Mouse (Mus musculus) spleen, adult 18-20 months (tissue): Measurements from ENCODE around the gene B3galt1.

Source experiments
- DNase-seq, 2 experiments: peaks; one replicate each; pipeline ENCODE4 v3.0.0; 2022; ENCODE audit warnings: mixed read lengths in 2 of 2

B3galt1 gene

DNA sequence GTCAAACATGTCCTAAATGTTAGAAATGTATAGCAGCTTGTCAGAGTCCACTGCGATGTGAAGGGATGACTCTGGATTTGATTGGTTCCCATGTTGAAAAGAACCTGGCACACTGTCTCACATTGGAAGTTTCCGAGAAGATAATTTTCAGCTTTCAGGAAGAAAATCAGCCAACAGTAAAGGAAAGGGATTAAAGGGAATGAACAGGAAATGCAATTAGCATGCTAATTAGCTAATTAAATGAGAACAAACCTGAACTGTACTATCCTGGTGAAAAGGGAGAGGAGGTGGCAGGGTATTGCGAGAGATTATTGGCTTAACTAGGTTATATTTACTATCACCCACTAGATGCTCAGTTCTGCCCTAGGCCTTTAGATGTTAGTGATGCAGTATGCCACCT lies 185.9 kb downstream of the B3galt1 start:
- DNase-seq = no peak

DNA sequence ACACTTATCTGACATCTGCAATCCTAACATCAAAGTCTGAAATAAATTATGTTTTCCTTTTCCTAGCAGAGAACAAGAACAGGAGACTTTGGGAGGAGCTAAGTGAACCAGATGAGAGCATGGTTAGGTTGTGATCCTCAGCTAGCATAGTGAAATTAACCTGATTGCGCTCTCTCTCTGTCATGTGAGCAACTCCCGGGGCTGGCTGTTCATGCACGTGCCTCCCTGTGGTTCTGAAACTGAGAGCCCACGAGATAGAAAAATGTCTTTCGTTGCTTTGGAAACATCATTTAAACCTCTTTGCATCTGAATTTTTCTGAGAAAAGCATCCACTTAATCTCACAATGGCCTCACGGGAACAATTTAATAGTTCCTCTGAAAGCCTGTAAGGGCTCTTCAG lies 190.8 kb downstream of the B3galt1 start:
- no peak for DNase-seq

DNA sequence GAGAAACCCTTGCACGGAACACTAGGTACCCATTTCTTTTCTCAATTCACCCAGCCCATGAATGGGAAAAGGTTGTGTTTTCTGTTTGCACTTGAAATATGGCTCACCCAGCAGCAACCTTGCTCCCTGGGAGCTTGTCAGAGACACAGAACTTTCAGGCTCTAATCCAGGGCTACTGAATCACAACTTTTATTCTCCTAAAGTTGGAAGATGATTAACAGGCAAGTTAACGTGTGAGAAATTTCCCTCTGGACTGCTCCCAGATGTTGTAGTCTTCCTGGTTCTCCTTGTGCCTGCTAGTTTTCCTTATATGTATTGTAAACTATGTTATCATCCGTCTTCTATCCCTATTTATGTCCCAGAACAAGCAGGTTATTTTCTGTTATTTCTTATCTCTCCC lies 221.9 kb downstream of the B3galt1 start:
- DNase-seq = no peak

DNA sequence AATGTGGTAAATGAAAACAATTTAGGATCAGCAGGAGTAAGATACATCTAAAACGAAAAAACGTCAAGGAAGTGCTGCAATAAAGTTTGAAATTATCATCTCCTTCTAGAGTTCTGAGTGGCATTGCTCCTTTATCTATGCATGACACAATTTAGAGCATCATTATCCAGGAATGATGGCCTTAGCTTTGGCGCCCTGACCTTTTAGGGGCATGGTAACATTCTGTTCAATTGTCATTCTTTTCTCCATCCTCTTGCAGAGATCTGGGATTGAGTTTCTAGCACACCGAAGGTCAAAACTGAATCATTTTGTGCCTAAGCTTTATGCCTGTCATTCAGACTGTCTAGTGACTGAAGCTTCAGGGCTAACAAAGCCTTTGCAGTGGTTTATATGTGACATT lies 231.9 kb downstream of the B3galt1 start:
- DNase-seq = no peak

DNA sequence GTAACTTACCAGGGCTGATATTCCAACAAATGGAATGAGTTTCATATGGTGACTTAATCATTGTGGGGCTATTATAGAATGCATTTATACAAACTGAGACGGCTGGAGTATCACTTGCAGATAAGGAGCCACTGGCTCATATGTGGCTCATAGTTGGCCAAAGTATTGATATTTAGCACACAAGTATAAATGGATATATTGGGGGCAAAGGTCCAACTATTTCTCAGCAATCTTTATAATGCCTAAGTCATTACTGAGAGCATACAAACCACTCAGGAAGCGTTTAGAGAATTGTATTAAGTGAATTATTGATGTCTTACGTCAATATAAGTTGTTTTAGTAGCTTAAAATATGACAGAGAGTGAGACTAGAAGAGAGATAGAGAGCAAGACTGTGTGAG lies 234.3 kb downstream of the B3galt1 start:
- no peak for DNase-seq

DNA sequence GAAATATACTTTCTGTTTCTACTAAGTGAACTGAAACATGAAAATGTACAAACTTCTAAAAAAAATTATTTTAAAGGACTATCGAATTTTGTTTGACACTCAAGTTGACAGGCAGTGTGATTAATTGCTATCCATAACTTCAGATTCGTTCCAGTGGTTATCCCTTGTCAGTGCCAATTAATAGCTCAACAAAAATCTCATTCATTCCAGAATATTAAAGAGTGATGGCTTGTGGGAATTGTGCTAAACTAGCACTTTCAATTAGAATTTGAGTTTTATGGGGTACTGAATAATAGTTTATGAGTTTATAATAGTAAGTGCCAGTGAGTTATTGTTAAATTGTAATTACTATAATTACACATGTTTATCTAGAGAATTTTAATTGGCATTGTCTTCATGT lies 250.5 kb downstream of the B3galt1 start:
- no peak for DNase-seq

DNA sequence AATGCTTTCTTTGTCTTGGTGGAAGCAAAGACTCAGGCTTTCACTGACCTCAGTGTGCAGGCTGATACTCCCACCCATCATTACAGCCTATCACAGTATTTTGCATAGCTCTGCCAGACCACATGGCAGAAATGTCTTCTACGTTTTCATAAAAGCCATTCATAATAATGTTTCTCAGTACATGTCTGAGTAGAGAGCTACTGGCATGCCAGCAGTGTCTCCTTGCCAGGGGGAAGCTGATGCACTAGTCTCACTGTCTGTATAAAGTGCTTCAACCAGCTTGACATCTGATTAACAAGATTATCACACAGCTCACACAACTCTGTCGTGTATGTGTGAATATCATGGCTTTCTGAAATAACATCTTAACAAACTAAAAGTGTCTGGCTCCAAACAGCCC lies 252.3 kb downstream of the B3galt1 start:
- no peak for DNase-seq

DNA sequence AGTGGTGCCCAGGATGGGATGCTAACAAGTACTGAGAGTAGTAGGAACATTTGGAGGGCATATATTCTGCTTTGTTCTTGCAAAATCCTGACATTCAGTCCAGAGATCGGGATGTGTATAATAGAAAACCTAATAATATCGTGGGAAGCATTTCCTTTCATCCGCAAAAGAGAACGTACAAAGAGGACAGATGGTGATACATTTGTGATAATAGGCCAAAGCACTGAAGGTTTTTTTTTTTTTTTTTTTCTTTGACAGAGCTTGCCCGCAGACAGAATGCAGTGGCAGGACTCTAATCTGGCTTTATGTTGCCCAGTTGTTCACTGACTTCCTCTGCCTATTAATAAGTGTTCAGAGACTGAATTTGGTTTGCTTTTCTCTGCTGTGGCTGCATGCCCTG lies 256.7 kb downstream of the B3galt1 start:
- no peak for DNase-seq

DNA sequence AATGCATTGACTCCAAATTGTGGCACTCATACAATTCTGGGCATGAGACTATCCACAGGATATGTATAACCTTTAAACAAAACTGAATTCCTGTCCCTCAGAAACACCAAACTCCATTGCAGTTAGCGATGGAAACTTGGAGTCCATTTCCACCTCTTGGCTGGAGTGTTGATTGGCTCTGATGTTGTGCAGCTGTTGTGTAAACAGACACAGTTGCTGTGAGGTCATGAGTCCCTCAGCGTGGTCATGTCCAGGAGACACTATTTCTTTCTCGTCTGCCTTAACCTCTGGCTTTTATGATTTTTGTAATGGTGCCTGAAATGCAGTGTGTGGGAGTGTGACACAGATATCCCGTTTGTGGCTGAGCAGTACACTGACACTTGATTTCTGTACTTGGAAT lies 262.0 kb downstream of the B3galt1 start:
- no peak for DNase-seq

DNA sequence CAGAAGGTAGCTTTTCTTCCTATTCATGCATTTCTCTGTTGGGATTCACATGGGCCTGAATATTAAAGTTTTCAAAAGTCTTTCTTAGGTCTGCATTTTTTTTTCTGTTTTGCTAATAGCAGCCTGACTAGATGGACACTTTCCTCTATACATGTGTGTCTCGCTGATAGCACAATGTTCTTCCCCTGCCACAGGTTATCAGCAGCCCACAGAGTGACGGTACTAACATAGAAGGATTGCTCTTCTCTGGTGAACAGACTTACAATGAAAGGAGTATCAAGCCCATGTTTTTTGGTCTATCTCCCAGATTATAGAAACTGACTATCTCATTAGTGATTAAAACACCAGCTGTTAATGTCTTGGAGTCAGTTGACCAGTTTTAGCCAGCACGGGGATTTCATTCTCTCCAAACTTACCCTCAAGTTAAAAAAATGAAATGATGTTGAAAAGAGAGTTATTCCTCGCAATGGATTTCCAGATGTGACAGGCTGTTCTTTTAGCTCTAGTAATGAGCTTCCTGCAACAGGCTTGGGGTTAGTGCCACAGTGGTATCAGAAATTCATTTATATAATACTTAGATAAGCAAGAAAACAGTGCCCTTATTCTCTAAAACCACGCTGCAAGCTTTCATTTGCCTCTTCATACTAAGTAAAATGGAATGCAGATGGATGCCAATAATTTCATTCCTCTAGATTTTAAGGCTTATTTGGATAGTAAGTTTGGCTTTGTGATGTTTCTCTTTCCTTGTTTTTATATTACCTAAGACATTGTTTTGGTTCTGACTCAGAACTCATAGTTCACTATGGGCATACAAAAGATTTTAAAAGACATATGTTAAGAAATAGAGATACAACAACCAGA lies 263.6 kb downstream of the B3galt1 start:
- DNase-seq = no peak

DNA sequence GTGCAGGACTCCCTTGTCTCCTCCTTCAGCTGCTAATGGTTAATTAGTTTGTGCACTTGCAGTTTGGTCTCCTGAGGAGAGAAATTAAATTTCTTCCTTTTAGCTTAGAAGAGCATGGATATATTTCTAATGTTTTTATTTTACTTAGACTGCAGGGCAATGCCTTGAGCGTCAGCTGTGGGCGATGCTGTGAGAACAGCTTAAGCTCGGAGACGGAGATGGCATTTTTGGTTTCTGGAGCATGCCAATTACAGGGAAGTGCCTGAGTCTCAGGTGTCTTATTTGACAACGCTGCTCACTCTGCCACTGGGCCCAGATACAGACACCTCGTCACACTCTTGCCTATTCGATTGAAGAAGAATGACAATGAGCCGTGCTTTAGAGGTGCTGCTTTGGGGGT lies 282.1 kb downstream of the B3galt1 start:
- DNase-seq = no peak

DNA sequence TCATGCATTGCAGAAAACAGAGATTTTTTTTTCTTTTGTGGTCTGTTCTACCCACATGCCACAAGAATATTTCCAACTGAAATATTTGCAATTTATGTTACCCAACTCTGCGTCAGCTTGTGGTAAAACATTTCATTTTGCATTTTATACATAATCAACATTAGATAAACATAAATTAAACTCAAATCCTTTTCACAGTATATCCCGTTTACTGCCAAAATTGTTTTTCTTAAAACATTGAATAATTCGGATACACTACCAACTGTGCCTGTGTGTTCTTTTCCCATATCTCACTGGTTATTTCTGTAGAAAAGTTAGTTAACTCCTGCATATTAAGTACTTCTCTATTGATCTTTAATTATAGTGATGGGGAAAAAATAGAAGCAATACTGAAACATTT lies 285.1 kb downstream of the B3galt1 start:
- no peak for DNase-seq

DNA sequence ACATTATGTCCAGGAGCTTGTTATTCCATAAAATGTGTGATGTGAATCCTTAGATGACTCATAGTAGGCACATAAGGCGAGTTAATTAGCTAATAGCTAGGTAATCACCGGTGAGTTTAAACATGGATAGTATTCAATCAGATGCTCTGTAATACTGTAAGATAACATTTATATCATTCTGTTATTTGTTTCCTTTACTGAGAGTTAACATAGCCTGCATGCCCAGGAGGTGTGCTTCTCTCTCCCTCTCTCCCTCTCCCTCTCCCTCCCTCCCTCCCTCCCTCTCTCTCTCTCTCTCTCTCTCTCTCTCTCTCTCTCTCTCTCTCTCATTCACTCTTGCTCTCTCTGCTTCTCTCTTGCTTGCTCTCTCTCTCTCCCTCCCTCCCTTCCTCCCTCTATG lies 292.7 kb downstream of the B3galt1 start:
- DNase-seq = no peak

DNA sequence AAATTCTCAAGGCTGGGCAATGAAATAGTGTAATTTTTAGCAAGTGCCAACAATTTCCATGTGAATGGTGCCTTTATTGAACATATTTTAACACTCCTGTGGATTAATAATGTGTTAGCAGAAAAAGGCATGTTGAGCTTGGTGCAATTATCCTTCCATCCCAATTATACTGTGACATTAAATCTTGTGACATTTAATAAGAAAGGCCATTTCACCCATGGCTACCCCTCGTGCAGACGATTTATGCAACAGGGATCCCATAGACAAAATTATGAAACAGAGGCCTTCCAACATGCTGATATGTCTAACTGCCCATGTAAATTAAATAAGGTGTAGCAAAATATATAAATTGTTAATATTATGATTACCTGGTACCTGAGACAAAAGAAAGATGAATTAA lies 293.3 kb downstream of the B3galt1 start:
- no peak for DNase-seq

DNA sequence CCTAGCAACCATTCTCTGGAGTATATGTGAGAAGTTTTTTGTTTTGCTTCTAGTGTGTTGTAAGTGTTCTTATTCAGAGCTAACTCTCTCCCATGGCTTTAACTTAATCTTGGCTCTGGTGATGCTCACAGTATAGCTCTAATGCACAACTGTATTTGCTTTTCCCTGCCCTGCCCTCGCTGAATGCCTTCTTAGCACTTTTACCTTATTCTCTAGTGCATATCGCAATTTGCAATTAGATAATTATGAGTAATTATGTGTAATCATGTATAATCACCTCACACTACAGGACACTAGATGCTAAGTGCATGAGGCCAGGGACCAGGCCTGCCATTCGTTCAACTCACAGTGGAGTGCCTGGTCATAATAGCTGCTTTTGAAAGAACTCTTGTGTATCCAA lies 307.7 kb downstream of the B3galt1 start:
- no peak for DNase-seq

DNA sequence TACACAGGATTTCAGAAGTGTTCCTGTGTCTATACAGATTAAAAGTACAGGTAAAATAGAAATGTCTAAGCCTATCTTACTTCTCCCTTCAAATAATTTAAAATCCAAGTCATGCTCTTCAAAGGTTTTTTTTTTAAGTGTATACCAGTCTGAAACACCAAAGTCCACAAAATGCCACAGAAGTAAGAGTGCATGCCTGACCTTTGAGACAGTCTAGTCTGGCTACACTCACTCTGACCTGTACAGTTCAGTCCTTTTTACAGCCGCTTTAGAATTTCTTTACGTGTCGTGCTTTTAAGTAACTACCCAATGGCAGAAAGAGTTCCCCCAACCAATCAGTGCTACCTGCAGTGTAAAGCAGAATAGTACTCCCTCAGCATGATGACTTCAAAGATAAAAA lies 314.2 kb downstream of the B3galt1 start:
- DNase-seq = no peak

DNA sequence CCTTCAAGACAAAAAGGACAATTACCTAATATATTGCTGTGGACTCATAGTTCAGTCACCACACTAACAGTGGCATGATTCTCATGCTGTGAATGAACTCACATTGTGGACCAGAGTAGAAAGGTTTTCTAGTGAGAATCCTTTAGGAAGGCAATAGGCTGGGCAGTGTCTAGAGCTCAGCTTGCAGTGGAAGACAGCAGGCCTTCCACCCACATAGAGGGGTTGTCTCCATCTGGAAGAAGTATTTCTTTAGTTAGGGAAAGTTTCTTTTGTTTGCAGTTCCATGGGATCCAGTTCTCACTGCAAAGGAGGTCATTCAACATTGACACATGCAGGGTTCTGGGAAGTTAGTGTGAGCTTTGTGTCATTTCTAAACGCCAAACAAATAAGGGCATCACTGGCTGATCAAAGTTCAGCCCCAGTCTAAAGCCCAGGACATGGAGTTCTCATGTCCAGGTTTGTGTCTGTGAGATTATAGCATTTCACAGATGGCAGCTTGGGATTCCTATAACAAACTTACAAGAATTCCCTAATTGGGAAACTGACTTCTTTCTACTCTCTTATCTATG lies 316.1 kb downstream of the B3galt1 start:
- no peak for DNase-seq

DNA sequence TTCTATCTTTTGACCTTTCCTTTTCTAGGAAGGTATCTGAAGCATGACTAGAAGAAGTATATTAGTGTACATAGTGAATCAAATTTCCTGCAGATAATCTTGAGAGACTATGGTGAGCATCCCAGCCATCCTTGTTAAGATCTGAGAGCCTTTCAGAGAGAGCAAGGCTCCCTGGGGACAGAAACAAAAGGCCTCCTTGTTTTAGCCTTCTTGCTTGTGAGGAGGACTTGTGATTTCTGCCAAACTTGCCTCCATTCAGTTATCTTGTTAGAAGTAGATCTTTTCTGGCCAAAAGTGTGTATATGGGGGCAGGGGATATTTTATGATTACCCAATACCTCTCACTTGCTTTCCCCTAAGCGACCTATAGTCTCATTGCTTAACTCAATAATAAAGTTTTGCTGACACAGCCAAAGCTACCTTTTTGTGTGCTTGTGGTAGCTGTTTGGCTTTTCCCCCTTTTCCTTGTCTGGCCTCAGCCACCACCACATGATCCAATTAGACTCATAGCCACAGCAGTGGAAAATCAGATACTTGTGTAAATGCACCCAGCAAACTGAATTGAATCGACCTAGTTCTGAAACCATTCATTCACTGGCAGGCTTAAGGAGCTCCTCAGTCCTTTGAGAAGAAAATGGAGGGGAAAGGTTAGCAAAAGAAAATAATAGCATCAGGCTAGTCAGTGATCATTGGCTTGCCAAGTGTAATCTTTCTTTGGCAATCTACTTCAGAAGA lies 332.5 kb downstream of the B3galt1 start:
- DNase-seq = no peak

DNA sequence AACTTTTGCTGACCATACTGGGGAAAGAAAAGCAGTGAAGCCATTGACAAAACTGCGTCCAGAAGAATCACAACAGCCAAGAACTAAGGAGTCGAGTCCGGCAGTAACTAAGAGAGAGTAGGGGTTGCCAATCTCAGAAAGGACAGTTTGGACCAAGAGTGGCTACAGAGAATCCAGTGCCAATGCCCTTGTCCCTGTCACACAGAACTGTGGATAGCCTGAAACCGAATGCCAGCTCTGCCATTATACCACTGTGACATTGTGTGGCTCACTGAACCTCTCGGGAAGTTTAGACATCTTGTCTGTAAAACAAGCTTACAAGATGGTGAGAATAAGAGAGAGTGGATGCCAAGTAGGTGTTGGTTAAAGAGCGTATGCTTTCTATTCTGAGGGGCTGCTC lies 335.9 kb downstream of the B3galt1 start:
- DNase-seq = no peak

DNA sequence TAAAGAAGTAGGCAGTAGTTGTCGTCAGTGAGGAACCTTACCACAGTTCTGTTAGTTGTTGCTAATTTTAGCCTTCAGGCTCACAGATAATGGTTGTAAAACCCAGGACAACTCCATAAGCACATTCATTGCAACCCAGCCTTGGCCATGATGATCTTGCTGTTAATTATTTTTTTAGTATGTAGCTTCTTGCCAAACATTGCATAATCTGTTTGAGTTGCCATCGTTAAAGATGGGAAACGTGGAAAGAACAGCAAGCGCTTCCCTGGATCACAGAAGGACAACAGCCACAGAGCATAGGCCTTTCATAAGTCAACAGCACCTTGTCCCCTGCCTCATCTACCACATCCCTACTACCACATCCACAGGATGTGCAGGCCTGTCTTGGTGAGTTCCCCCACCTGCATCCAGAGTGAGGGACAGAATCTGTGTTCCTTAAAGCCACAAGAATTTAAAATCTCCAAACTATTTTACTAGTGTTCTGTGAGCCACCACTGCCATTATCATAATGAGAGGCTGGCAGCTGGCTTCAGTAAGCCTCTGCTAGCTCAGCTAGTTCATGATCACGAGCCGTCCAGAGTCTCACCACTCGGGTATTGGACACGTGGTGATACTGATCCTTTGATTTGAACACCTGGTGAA lies 337.1 kb downstream of the B3galt1 start:
- no peak for DNase-seq

DNA sequence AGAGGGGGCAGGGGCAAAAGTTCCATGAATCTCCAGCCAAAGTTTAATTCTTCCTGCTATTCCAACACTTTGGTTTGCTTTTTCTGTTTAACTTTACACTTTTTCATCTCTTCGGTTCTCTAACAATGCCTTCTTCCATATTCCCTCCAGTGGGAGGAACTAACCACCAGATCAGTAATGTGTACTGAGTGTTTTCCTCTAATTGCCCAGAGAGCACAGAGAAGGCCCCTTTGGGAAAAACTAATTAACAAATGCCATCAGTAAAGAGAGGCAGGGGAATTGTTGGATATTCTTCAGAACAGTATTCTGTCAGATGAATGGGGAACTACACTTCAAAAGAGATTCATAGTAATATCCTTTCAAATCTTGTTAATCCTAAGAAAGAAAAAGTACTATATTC lies 338.1 kb downstream of the B3galt1 start:
- no peak for DNase-seq

DNA sequence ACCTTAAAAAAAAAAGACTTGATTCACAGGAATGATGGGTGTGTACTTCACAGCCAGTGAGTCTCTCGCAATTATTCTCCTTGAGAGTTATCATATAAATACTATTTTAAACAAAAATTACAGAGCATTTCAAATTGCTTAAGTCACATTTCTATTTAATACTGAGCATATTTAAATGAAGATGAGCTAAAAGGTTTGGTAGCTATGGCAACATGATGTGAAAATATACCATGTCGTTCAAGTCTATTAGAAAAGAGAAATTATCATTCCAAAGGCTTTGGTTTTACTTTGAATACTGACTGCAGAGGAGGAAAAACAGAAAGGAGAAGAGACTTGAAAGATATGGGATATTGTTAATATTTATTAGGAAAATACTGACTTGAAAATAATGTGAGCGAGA lies 366.3 kb downstream of the B3galt1 start:
- no peak for DNase-seq

DNA sequence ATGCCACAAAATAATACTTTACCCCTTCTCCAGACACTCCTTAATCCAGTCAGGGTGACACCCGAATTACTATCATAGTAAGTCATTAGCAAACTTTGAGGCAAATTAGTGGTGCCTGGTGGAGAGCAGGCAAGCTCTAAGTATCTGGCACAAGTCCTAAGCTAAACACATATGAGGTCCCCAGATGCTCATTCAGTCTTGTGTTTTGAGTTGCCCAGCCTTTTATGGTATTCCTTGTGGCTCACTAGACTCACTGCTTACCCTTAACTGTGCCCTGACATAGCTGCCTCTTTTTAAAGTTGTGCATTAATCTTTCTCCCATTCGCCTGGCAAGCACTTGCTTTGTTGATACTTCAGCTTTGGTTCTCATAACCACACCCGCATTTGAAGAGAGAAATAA lies 382.7 kb downstream of the B3galt1 start:
- no peak for DNase-seq

DNA sequence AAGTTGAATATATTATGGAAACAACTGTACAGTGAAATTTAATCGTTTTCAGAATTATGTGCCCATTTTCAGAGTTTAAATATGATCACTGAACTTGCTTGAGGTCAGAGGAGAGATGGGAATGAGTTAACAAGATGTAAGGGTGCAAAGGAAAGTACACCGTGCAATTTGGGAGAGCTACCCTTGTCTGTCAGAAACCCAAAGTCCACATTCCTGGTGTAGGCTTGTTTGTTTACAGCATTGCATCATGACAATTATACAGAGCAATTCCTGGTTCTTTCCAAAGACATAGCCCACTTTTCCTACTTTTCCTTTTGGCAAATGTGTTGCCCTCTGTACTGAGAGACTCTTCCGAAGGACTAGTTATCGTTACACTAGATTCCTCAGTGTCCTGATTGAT lies 390.5 kb downstream of the B3galt1 start:
- no peak for DNase-seq
